Mouse (Mus musculus) MEL (cell line): ENCODE results near the gene Sptbn1. TPM values are rescaled to one million over a fixed set of nuclear protein-coding genes. Genes with fewer than 3 reads are reported as not detected.

Experiments used
- DNase-seq: peaks from one replicate; pipeline ENCODE4 v3.0.0; 2011; ENCODE audit warnings: low read depth, low spot score
- H3K27ac ChIP-seq: 2 replicates; pipeline ENCODE4 v1.5.1; 2012; ENCODE audit warnings: low read depth, mild to moderate bottlenecking, control low read depth, low read length, moderate library complexity; ENCODE audit not compliant: control insufficient read depth
- H3K27me3 ChIP-seq, 2 experiments: fragments of 150-350 bp in 1 of 2; sonication (generic) in 1 of 2; 2 replicates each; pipeline ENCODE4 v1.6.1; 2012; ENCODE audit warnings: low read length in 2 of 2, mild to moderate bottlenecking in 2 of 2, improper control_type of control experiment in 1 of 2, moderate library complexity in 1 of 2; ENCODE audit not compliant: insufficient read depth in 2 of 2, control insufficient read depth in 1 of 2
- H3K36me3 ChIP-seq, 2 experiments: 2 replicates each; pipeline ENCODE4 v1.6.1; 2012 to 2014; ENCODE audit warnings: low read length in 2 of 2, improper control_type of control experiment in 1 of 2, inconsistent platforms in 1 of 2, mild to moderate bottlenecking in 1 of 2; ENCODE audit not compliant: insufficient read depth in 2 of 2, control insufficient read depth in 1 of 2
- H3K4me1 ChIP-seq, 2 experiments: fragments of 150-350 bp in 1 of 2; sonication (generic) in 1 of 2; 2 replicates each; pipeline ENCODE4 v1.6.1; 2012; ENCODE audit warnings: low read length in 2 of 2, improper control_type of control experiment in 1 of 2, mild to moderate bottlenecking in 1 of 2; ENCODE audit not compliant: insufficient read depth in 2 of 2, control insufficient read depth in 1 of 2
- H3K4me3 ChIP-seq, 2 experiments: fragments of 150-350 bp in 1 of 2; sonication (generic) in 1 of 2; 2 replicates each; pipeline ENCODE4 v1.5.1; 2012; ENCODE audit warnings: low read depth in 2 of 2, low read length in 2 of 2, mild to moderate bottlenecking in 2 of 2, moderate library complexity in 2 of 2, control low read depth in 1 of 2, improper control_type of control experiment in 1 of 2; ENCODE audit not compliant: control insufficient read depth in 1 of 2, insufficient read depth in 1 of 2
- H3K79me2 ChIP-seq: 2 replicates; pipeline ENCODE4 v1.6.1; 2012; ENCODE audit warnings: mild to moderate bottlenecking, low read length, moderate library complexity; ENCODE audit not compliant: control insufficient read depth, poor library complexity, insufficient read depth
- H3K9ac ChIP-seq: 2 replicates; pipeline ENCODE4 v1.6.1; 2012; ENCODE audit warnings: low read depth, mild to moderate bottlenecking, control low read depth, low read length, moderate library complexity; ENCODE audit not compliant: control insufficient read depth, poor library complexity, severe bottlenecking
- H3K9me3 ChIP-seq: fragments of 150-350 bp; sonication (generic); replicated peaks from 2 replicates; pipeline ENCODE4 v1.6.1; 2012; ENCODE audit warnings: mild to moderate bottlenecking, low read length, improper control_type of control experiment, moderate library complexity; ENCODE audit not compliant: insufficient read depth
- BHLHE40 ChIP-seq: IDR thresholded peaks from 2 replicates; pipeline ENCODE4 v1.6.1; 2012; ENCODE audit warnings: low read depth, mild to moderate bottlenecking, inconsistent platforms, low read length, improper control_type of control experiment, borderline replicate concordance
- CHD1 ChIP-seq: IDR thresholded peaks from 2 replicates; pipeline ENCODE4 v1.6.1; 2012; ENCODE audit warnings: low read depth, mild to moderate bottlenecking, inconsistent platforms, low read length, improper control_type of control experiment
- E2F4 ChIP-seq: IDR thresholded peaks from 2 replicates; pipeline ENCODE4 v1.6.1; 2011; ENCODE audit warnings: low read depth, low read length, improper control_type of control experiment, borderline replicate concordance
- ETS1 ChIP-seq: IDR thresholded peaks from 2 replicates; pipeline ENCODE4 v1.6.1; 2012; ENCODE audit warnings: low read depth, mild to moderate bottlenecking, inconsistent platforms, low read length, improper control_type of control experiment, moderate library complexity
- GABPA ChIP-seq: IDR thresholded peaks from 2 replicates; pipeline ENCODE4 v1.6.1; 2012; ENCODE audit warnings: low read depth, mild to moderate bottlenecking, inconsistent platforms, low read length, improper control_type of control experiment, moderate library complexity
- GATA1 ChIP-seq: IDR thresholded peaks from 2 replicates; pipeline ENCODE4 v1.6.1; 2011; ENCODE audit warnings: low read depth, low read length, improper control_type of control experiment
- HCFC1 ChIP-seq: IDR thresholded peaks from 2 replicates; pipeline ENCODE4 v1.6.1; 2012; ENCODE audit warnings: low read depth, mild to moderate bottlenecking, inconsistent platforms, low read length, improper control_type of control experiment, moderate library complexity
- MAFK ChIP-seq: IDR thresholded peaks from 2 replicates; pipeline ENCODE4 v1.6.1; 2011; ENCODE audit warnings: low read depth, mild to moderate bottlenecking, low read length, improper control_type of control experiment, borderline replicate concordance
- MAZ ChIP-seq: IDR thresholded peaks from 2 replicates; pipeline ENCODE4 v1.6.1; 2012; ENCODE audit warnings: low read depth, mild to moderate bottlenecking, inconsistent platforms, low read length, improper control_type of control experiment
- MXI1 ChIP-seq: IDR thresholded peaks from 2 replicates; pipeline ENCODE4 v1.6.1; 2011; ENCODE audit warnings: mild to moderate bottlenecking, low read depth, low read length, improper control_type of control experiment
- NRF1 ChIP-seq: IDR thresholded peaks from 2 replicates; pipeline ENCODE4 v1.6.1; 2014; ENCODE audit warnings: low read depth, mild to moderate bottlenecking, inconsistent platforms, low read length, improper control_type of control experiment, moderate library complexity; ENCODE audit not compliant: poor library complexity, insufficient read depth, severe bottlenecking
- POLR2AphosphoS2 ChIP-seq: IDR thresholded peaks from 2 replicates; pipeline ENCODE4 v1.6.1; 2011; ENCODE audit warnings: low read length, improper control_type of control experiment
- RAD21 ChIP-seq: IDR thresholded peaks from 2 replicates; pipeline ENCODE4 v1.6.1; 2011; ENCODE audit warnings: mild to moderate bottlenecking, low read depth, low read length, improper control_type of control experiment
- SIN3A ChIP-seq: IDR thresholded peaks from 2 replicates; pipeline ENCODE4 v1.6.1; 2012; ENCODE audit warnings: low read length, improper control_type of control experiment, inconsistent platforms
- TAL1 ChIP-seq: IDR thresholded peaks from 2 replicates; pipeline ENCODE4 v1.6.1; 2012; ENCODE audit warnings: mild to moderate bottlenecking, inconsistent platforms, low read length, moderate library complexity, mixed read lengths
- UBTF ChIP-seq: IDR thresholded peaks from 2 replicates; pipeline ENCODE4 v1.6.1; 2012; ENCODE audit warnings: low read depth, mild to moderate bottlenecking, inconsistent platforms, low read length, improper control_type of control experiment, moderate library complexity, borderline replicate concordance; ENCODE audit not compliant: insufficient read depth
- ZKSCAN1 ChIP-seq: IDR thresholded peaks from 2 replicates; pipeline ENCODE4 v1.6.1; 2012; ENCODE audit warnings: low read depth, mild to moderate bottlenecking, inconsistent platforms, low read length, improper control_type of control experiment, moderate library complexity
- ZNF384 ChIP-seq: IDR thresholded peaks from 2 replicates; pipeline ENCODE4 v1.6.1; 2012; ENCODE audit warnings: low read depth, mild to moderate bottlenecking, inconsistent platforms, low read length, improper control_type of control experiment
- polyA plus RNA-seq, 2 experiments: library from polyadenylated mRNA; stranded (reverse) in 1 of 2; unstranded in 1 of 2; fragments of >175 nt in 1 of 2; fragments of >200 nt in 1 of 2; gene quantifications; 2 replicates each; pipeline versions ENCODE4 v1.2.1 to v1.2.4; 2012; ENCODE audit warnings: low replicate concordance in 2 of 2, low read depth in 1 of 2; ENCODE audit not compliant: insufficient read length in 2 of 2, insufficient read depth in 1 of 2, missing spikeins in 1 of 2
- total RNA-seq: library from RNA; depleted of rRNA; stranded (reverse); fragments of 300-350 nt; gene quantifications from 2 replicates; pipeline ENCODE4 v1.2.3, GENCODE M21; 2012

Sptbn1 gene
- total and polyA plus RNA-seq, 3 experiments, result 14.6 to 20.2 TPM; not detected in 1

DNA sequence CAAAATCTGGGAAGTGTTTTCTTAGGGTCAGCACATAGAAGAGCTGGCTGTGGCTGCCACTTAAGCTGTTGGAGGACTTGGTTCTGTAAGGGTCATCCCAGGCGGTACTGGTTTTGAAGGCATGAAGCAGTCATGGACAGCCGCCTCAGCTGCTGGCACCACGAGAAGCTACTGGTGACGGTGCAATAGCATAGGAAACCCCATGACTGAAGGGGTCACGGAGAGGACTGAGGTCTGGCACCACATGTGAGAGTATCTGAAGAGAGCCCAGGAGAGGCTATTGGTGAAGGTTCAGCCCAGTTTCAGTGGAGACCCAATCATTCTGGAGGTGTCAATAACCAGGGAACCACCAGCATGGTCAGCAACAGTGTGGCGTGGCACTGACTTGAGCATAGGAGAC is 135.4 kb downstream of the Sptbn1 start:
- Histone ChIP-seq H3K4me1 (no peaks in the 10 kb centered on the region), H3K9ac (no peak overlapping the region), H3K27me3 (no peaks in the 10 kb centered on the region), H3K9me3 (no peaks in the 10 kb centered on the region), H3K4me3 (no peak overlapping the region), H3K79me2 (no peaks in the 10 kb centered on the region), H3K27ac (no peak overlapping the region), H3K36me3 (peaks cover 0 to 6% of the 10 kb centered on the region in 2 experiments; a peak in 1 of 4 replicates)
- DNase-seq, result no peak
- TF ChIP-seq GABPA (no peak), ZKSCAN1 (no peak), POLR2AphosphoS2 (no peak), BHLHE40 (no peak), TAL1 (no peak), HCFC1 (no peak), GATA1 (no peak), MAZ (no peak)

DNA sequence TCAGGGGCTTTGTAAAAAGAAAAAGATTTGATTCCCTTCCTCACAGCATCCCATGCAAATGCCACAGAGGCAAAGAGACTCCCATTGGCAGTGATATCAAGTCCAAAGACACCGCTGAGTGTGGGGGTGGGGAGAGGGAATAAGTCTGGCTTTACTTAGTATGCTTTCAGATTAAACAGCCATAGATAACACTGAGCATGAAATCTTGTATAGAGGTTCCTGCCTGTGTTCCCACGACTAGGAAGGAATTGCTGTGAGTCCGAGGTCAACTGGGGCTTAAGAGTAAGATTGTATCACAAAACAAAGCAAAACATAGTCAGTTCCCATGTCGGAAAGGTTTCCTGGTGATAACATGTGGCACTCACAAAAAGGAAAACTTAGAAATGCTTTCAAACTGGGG is 136.3 kb downstream of the Sptbn1 start:
- H3K27ac ChIP-seq, result no peak overlapping the region
- no peak for DNase-seq
- no peak overlapping the region for H3K4me3 ChIP-seq
- H3K9ac ChIP-seq, result no peak overlapping the region
- no peaks in the 10 kb centered on the region for H3K79me2 ChIP-seq
- H3K36me3 ChIP-seq, result peaks cover 0 to 6% of the 10 kb centered on the region in 2 experiments; a peak in 1 of 4 replicates
- no peaks in the 10 kb centered on the region for H3K9me3 ChIP-seq
- TF ChIP-seq E2F4, result no peak
- no peak for TF ChIP-seq MXI1
- TF ChIP-seq UBTF, result no peak
- no peak for TF ChIP-seq TAL1
- no peak for TF ChIP-seq SIN3A
- TF ChIP-seq CHD1, result no peak
- no peak for TF ChIP-seq NRF1
- TF ChIP-seq ETS1, result no peak
- TF ChIP-seq ZNF384, result no peak
- TF ChIP-seq GABPA, result no peak
- TF ChIP-seq MAZ, result no peak
- TF ChIP-seq MAFK, result no peak
- no peak for TF ChIP-seq RAD21
- H3K27me3 ChIP-seq, result no peaks in the 10 kb centered on the region
- no peaks in the 10 kb centered on the region for H3K4me1 ChIP-seq
